Mouse (Mus musculus): ENCODE measurements around the gene Slc25a22.

DNA sequence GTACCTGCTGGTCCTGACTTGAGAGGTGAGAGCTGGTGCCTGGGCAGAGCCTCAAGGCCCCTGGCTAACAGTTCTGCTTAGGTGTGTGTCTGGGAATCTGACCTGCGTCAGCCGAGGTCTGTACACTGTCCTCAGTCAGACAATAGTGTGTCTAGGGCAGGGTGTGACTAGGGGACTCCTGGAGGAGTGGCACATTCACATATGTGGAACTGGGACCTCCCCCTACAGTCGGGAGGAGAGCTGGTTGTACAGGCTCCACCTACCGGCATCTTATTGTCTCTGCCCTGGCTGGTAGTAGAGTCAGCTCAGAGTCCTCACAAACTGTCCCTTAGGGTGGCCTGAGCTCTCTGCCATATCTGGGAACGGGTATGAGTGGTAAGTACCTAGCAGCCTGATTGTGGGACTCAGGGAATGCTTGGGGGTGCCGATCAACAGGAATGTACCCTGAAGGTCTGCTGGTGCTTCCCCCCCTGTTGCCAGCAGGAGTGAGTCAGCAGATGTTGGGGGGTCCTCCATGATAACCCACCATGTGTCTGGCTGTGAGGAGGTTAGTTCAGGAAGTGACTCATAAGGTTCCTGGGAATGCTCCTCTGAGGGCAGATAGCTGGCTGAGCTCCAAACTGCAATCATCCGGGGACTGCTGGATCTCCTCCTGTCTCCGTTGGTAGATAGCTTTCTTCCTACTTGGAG, 31.0 kb upstream of the Slc25a22 start:
- no peak for TF ChIP-seq GATA1 (IDR thresholded peaks at IDR 0.05; ENCODE audit: borderline replicate concordance, low read length)
- TF ChIP-seq FLI1 (IDR thresholded peaks at IDR 0.05; ENCODE audit: low read length), result no peak

All from megakaryocyte, embryonic 14.5 days (primary cell).